Mouse (Mus musculus) left cerebral cortex, adult 18-20 months (tissue): ENCODE data around the gene Timm44. TPM values are rescaled to one million over a fixed set of nuclear protein-coding genes. Genes with fewer than 3 reads are reported as not detected.
"Not testable (repeated sequence)": the region's sequence is repeated elsewhere in the genome, so short reads cannot be mapped to it uniquely, and the experiment has no call there.

Source experiments
- DNase-seq, 2 experiments: peaks; one replicate each; pipeline ENCODE4 v3.0.0; 2021 to 2022; ENCODE audit warnings: low spot score in 2 of 2, mixed read lengths in 1 of 2
- total RNA-seq, 2 experiments: library from RNA; stranded (reverse); gene quantifications; 2 replicates each; pipeline ENCODE4 v1.2.3; 2021

Timm44 gene
- total RNA-seq, 2 experiments from 2014 or later = 59.0 to 69.1 TPM

- no peak for DNase-seq
Observed at GRCm38 (mm10) chr8:4265160-4265914, 10.4 kb downstream of the Timm44 start.

- DNase-seq = peak in 1 of 2 experiments; percentile 26
Observed at GRCm38 (mm10) chr8:4263105-4263791, 12.5 kb downstream of the Timm44 start.

- no peak for DNase-seq
Observed at GRCm38 (mm10) chr8:4259805-4260170, 15.9 kb downstream of the Timm44 start.

- DNase-seq = peak; percentile 95
Observed at GRCm38 (mm10) chr8:4259125-4259804, 16.4 kb downstream of the Timm44 start, which contains the start of gene Ctxn1. Gene Ctxn1, minus strand, starts transcription at chr8:4259274.

- DNase-seq = peak; percentile 30 to 42
Observed at GRCm38 (mm10) chr8:4258678-4259077, 17.0 kb downstream of the Timm44 start.

GRCm38 (mm10) chr8:4258233-4258632, 17.5 kb downstream of the Timm44 start:
- DNase-seq = peak; percentile 82 to 84

GRCm38 (mm10) chr8:4257350-4257749, 18.4 kb downstream of the Timm44 start:
- DNase-seq = no peak

GRCm38 (mm10) chr8:4256911-4257310, 18.8 kb downstream of the Timm44 start:
- peak; percentile 86 to 91 for DNase-seq

- DNase-seq = not testable (repeated sequence)
Observed at GRCm38 (mm10) chr8:4255471-4255870, 20.2 kb downstream of the Timm44 start.

GRCm38 (mm10) chr8:4254001-4254400, 21.7 kb downstream of the Timm44 start:
- DNase-seq = peak; percentile 49 to 61

GRCm38 (mm10) chr8:4252934-4253841, 22.5 kb downstream of the Timm44 start, which contains the start of gene Snapc2:
Gene Snapc2, plus strand, starts transcription at chr8:4253080.
- peak; percentile 96 for DNase-seq

- no peak for DNase-seq
Observed at GRCm38 (mm10) chr8:4252116-4252760, 23.5 kb downstream of the Timm44 start.

GRCm38 (mm10) chr8:4250306-4250970, 25.3 kb downstream of the Timm44 start:
- DNase-seq = peak; percentile 88 to 89

- DNase-seq = peak in 1 of 2 experiments; percentile 47
Observed at GRCm38 (mm10) chr8:4249213-4249612, 26.5 kb downstream of the Timm44 start.

- no peak for DNase-seq
Observed at GRCm38 (mm10) chr8:4247951-4248540, 27.7 kb downstream of the Timm44 start, which contains the start of gene Tgfbr3l. Gene Tgfbr3l, plus strand, starts transcription at chr8:4248214.

GRCm38 (mm10) chr8:4247241-4247640, 28.5 kb downstream of the Timm44 start:
- no peak for DNase-seq

- no peak for DNase-seq
Observed at GRCm38 (mm10) chr8:4245737-4246136, 30.0 kb downstream of the Timm44 start.

- DNase-seq = no peak
Observed at GRCm38 (mm10) chr8:4245061-4245460, 30.7 kb downstream of the Timm44 start.
